Mouse (Mus musculus) T-cell, adult 2 months (primary cell): ENCODE results near the gene Pcif1.
"Not testable (repeated sequence)": the region's sequence is repeated elsewhere in the genome, so short reads cannot be mapped to it uniquely, and the experiment has no call there.

Experiments used
- DNase-seq: peaks from one replicate; pipeline ENCODE4 v3.0.0; 2022; ENCODE audit warnings: low spot score

The Pcif1 gene

DNA sequence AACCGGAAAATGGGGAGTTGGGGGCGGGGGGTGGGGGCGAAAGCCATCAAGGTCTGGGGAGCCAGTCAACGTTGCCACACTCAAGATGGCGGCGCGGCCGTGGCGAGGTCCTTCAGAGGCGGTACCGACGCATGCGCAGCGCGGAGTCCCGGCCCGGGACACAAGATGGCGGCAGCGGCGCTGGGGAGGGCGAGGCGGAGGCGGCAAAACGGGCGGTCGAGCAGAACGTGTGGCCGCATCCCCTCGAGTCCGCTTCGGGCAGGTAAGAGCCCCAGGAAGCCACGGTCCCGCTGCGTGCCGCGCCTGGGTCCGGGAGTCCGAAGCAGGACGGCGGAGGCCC, at the start of gene Pcif1:
Gene Pcif1 (plus strand): TSS at position 77 of the 340 bp plus-strand sequence.
- peak; percentile 90 for DNase-seq

DNA sequence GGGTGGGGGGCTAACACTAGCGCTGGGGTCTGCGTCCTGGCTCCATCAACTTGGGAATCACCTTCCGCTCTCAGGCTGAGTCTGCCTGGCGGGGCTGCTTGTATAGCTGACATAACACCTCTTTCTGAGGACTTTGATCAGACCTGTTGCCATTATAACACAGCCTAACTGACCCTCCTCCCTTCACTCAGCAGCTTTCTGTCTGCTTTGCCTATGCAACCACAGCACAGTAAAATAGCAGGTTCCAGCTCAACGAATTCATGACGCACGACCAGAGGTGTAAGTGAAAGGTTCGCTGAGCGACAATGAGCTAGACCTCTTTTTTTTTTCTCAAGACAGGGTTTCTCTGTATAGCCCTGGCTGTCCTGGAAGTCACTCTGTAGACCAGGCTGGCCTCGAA, 48.1 kb upstream of the Pcif1 start:
- DNase-seq: no peak

DNA sequence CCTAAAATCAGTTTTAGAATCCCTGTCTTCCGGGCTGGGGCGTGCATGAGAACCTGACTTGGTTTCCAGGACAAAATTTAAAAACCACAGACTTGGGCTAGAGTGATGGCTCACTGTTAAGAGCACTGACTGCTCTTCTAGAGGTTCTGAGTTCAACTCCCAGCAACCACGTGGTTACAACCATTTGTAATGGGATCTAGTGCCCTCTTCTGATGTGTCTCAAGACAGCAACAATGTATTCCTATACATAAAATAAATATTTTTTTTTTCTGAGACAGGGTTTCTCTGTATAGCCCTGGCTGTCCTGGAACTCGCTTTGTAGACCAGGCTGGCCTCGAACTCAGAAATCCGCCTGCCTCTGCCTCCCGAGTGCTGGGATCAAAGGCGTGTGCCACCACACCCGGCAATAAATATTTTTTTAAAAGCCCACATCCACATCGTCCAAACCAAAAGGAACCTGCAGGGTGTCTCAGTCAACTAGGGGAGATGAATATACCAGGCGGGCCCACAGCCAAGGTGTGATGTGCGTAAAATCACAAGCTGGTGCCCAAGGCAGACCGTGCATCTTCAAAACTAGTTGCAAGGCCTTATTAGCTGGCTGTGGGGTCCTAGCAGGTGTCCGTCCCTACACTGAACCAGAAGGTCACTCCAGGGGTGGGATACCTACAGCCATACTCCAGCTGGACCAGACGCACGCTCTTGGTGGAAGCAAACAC, 46.9 kb upstream of the Pcif1 start:
- no peak for DNase-seq

DNA sequence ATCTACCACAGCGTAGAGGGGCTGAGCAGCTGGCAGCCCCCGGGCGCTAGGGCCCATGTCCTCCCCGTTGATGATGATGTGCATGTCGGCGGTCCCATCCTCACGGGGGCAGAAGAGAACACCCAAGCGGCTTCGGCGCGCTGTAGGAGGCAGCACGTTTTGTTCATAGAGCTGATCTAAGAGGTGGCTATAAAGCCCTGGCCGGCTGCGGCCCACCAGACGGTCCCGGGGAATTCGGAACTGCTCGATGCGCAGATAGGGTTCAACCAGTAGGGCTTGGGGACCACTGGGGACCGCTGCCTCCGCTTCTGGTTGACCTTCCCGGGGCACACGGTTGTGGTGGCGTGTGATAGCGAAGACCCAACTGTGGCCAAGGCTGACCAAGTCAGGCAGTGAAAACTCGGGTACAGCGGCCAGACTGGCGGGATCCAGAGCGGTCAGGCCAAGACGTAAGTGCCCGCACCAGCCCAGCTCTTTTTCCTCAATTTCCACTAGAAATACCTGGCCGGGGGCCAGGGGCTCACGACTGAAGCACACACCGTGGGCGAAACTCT, 46.3 kb upstream of the Pcif1 start, which contains the start of gene Ctsa:
Gene Ctsa (plus strand): TSS at position 126 of the 554 bp plus-strand sequence.
- DNase-seq: peak; percentile 77

DNA sequence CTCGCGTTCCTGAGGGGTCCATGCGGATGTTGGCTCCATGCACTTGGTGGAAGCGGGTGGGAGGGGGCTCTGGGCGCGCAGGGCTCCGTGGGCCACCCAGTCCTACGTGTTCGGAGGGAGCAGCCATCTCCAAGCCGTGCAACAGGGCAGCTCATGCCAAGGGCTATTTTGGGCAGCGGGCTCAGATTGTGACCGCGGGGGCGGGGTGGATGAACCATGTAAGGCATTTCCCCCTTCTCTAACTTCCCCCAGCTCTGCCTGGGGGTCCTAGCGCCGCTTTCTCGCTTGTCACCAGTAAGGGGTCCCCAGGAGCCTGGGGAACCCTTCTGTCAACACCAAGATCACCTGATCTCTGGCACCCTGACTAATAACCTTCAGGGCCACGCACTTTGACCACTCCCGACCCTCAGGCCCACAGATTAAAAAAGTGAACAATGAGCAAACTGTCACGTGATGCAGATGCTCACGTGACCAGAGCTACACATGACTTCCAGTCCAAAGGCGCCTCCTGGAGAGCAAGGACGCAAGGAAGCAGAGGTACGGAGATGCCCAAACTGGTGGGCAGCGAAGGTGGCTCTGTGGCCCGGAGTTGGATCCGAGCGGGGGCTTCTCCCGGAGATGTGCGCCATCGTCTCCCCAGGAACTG, 45.7 kb upstream of the Pcif1 start, which contains the start of gene Neurl2:
Gene Neurl2 (minus strand): TSS at position 143 of the 646 bp plus-strand sequence.
- peak; percentile 85 for DNase-seq

DNA sequence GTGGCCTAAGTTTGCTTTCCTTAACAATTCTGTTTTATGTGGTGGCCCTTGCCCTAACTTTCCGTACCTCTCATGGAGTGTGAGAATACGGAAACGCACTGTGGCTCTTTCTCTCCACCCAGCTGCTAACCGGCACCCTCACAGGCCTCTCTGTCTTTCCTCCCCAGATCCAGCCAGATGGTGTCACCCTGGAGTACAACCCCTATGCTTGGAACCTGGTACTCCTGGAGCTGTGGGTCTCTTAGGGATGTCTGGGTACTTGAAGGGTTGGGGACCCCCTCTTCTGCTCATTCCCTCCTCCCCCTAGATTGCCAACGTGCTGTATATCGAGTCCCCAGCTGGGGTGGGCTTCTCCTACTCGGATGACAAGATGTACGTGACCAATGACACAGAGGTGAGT, 44.6 kb upstream of the Pcif1 start:
- DNase-seq: peak; percentile 21

DNA sequence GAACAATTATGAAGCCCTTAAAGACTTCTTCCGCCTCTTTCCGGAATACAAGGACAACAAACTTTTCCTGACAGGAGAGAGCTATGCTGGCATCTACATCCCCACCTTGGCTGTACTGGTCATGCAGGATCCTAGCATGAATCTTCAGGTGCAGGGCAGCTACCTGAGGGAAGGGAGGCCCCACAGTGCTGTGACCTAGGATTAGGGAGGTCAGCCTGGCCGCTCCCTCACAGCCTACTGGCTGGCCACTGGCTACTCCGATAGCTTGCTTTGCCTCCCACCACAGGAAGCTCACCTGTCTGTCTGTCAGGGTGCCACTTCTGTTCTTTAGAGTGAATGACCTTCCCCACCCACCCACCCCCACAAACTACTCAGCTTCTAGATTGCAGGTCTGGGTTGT, 43.9 kb upstream of the Pcif1 start:
- DNase-seq: no peak

DNA sequence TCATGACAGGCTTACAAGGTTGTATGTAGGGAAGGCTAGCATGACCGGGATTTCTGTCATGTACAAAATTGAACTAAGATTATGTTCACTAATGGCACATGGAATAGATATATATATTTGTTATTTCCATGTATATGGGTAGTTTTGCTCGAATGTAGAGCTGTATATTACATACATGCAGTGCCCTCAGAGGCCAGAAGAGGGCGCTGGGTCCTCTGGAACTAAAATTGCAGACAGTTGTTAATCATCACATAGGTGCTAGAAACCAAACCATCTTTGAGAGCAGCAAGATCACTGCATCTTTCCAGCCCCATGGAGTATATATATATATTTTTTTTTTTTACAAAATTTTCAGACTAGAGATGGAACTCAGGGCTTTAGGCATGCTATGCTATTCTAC, 33.3 kb upstream of the Pcif1 start:
- peak; percentile 32 for DNase-seq

DNA sequence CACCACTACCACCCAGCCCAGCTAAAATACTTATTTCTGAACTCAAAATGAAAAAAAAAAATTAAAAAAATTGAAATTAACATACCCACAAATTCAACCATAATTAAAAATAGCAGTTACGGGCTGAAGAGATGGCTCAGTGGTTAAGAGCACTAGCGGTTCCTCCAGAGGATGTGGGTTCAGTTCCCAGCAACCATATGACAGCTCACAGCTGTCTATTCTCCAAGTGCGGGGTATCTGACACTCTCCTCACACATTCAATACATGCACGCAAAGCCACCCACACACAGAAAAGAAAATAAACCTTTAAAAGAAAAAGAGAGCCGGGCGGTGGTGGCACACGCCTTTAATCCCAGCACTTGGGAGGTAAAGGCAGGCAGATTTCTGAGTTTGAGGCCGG, 29.0 kb upstream of the Pcif1 start:
- peak; percentile 65 for DNase-seq

DNA sequence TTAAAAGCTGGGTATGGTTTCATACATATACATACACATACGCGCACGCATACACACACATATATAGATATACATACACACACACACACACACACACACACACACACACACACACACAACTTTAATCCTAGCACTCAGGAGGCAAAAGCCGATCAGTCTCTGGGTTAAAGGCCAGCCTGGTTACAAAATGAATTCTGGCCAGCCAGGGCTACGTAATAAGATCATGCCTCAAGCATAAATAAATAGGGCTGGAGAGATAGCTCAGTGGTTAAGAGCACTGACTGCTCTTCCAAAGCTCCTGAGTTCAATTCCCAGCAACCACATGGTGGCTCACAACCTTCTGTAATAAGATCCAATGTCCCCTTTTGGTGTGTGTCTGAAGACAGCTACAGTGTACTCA, 23.5 kb upstream of the Pcif1 start:
- DNase-seq: not testable (repeated sequence)

DNA sequence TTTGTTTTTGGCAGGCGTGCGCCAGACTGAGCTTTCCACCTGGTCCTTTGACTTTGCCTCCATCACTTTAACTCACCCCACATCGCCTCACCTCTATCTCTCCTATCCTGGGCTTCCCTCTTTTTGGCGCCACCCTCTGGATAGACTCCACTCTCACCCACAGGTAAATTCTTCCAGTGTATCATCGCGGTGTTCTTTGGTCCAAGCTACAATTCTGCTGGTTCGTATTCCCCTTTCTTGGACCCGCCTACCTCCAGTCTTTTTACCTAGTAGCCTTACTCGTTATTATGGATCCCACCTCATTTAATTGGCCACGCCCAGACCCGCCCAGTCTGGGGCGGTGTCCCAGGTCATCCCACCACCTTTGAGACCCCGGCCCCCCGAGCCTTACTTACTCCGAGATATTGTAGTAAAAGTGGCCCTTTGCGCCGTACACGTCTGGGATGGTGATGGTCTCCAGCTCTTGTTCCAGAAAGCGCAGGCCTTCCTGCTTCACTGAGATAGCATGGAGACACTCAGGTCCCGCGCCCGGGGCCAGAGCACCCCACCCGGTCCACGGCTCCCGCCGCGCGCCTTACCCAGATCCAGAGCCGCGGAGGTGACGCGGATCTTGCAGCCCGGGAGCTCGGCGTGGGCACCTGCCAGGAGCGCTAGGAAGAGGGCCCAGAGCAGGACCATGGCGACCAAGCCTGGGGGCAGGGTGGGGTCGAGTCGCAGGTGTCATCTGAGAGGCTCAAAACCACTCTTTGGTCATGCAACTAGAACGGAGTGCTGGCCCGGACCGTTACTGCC, 22.6 kb upstream of the Pcif1 start:
- peak; percentile 10 for DNase-seq

DNA sequence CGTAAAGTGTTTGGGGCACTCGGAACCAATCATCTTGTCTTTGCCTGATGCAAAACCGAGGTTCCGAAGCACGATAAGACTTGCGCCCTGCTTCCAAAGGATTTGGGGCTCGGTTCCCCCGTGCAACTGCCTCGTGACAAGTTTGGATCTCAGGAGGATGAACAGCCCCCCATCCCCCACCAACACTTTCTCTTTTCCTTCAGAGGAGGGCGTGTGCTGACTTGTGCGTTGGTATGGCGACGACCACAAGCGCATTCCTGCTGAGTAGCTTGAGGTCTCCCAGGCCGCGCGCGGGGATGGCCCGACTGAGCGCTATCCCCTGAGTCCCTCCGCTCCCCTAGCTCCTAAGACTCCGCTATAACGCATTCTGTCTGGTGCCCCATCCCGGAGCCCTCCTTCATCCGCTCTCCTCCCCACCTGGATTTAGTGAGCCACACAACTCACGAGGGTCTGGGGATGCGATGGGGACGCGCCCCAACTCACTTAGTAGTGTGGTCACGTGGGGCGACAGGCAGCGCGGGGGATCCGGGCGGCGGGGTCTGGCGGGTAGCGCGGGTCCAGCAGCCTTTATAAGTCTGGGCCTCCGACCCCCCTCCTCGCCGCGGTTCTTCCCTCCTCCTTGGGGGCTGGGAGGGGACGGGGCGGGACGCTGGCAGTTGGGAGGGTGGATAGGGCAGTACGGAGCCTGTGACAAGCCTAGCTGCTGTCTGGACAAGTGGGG, 21.8 kb upstream of the Pcif1 start, which contains the start of gene Pltp:
Gene Pltp (minus strand): TSS at position 611 of the 721 bp plus-strand sequence.
- peak; percentile 59 for DNase-seq

DNA sequence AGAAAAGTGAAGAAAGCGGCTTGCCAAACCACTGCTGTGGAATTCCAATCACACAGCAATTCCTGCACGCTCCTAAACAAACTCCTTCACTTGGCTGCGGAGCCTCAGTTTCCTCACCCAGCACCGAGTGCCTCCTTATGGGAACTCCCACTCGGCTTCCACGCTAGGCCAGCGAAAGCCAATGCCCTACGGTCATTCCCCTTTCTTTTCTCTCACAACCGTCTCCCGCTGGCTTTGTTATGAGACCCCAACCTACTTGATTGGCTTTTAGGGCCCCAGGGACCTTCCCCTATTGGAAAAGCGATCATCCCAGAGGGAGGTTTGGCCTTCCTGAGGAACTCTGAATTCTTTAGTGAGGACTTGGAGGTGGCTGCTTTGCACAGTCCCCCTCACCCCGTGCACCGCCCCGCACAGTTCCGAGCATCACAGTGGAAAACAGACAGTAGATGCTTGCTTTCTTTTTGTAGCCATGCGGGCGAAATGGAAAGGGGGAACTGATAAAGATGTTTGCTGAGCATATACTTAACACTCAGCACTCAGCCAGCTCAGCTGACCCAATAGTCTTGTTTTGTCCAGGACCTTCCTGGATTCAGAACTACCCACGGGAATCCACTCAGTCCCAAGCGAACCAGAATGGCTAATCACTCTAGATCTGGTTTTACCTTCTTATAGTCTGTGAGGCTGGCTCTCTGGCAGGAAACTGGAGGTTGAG, 21.1 kb upstream of the Pcif1 start:
- no peak for DNase-seq

DNA sequence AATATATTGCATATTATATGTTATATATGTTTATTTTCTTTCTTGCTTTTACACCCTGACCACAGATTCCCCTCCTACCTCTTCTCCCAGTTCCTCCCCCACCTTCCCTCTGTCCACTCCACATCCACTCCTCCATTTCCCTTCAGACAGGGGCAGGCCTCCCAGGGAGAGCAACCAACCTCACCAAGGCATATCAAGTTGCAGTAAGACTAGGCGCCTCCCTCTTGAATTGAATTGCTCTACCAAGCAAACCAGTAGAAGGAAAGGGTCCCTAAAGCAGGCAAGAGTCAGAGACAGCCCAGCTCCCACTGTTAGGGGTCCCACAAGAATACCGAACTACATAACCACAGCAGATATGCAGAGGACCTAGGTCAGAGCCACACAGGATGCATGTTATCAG, 19.9 kb upstream of the Pcif1 start:
- no peak for DNase-seq

DNA sequence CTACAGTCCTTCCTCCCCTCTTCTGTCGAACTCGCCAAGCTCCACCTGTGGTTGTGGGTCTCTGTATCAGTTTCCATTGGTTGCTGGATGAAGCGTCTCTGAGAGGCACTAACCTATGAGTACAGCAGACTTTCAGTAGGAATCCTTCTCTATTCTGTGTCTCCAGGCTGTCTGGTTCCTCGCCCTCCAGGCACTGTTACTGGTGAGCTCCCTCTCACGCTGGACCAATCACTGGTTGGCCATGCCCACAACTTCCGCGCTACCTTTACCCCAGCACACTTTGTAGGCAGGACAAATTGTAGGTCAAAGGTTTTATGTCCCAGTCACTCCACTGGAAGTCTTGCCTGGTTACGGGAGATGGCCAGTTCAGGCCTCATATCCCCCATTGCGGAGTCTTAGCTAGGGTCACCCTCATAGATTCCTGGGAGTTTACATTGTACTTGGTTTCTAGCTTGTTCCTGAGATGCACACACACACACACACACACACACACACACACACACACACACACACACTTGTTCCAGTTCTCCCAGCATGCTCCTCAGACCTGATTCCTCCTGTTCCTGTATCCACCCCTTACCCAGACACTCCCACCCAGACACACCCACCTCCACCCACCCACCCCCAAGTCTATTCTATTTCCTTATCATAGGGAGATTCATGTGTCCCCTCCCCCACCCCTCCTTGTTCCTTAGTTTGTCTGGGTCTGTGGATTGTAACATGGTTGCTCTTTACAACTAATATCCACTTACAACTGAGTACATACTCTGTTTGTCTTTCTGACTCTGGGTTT, 19.3 kb upstream of the Pcif1 start:
- DNase-seq: no peak

DNA sequence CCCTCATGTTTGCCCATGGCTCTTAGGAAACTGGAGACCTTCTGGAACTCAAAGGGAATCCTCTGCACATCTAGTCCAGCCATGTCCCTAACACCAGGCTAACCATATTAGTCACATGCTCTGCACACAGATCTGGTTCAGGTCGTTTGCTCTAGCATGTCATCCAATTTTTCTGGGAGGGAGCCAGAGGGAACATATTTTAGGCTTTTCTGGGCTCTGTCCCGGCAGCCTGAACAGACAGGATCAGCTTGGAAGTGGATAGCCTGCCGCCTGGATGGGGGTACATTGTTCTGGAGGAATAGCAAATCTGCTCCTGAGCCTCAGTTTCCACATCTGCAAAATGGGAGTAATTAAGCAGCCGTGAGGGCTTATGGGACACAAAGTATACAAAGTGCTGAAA, 18.0 kb upstream of the Pcif1 start:
- no peak for DNase-seq

DNA sequence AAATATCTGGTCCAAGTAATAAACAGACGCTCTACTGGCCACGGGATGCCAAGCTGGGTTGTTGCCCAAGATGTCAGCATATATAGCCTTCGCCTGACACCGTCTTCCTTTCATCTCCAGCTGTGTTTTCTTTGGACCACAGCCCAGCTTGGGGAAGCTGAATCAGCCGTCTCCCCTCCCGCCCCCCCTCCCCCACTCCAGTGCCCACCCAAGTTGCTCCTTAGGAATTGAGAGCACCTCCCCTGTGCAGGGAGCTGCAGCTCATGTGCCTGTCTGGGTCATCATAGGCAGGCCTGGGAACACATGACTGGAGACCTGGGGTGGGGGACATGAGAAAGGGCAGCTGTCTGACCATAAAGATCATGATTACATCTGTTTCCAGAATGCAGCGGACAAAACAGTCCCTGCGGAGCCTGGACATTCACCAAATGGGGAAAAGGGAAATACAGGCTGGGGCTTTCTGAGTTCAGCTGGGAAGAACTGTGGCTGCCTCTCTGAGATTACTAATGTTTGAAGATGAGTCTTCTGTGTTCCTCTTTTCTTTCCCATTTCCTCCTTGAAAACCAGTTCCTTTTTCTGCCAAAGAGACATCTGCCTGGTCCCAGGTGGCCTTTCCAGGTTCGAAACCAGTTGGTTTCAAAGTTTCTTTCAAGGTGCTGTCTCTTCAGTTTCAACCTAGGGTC, 16.8 kb upstream of the Pcif1 start:
- DNase-seq: no peak

DNA sequence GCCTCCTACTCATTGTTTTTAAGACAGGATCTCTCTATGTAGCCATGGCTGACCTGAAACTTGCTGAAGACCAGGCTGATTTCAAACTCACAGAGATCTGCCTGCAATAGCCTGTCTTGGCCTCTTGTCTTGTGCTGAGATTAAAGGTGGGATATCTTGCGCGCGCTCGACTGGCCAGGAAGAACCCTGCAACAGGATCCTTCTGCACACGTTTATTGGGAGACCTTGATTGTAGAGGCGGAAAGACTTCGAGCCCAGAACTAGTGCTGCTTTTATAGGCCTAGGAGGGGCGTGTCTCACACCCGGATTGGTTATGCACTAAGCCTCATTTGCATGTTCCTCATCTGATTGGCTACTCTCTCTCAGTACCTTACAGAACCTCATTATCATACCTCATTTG, 15.7 kb upstream of the Pcif1 start:
- not testable (repeated sequence) for DNase-seq

DNA sequence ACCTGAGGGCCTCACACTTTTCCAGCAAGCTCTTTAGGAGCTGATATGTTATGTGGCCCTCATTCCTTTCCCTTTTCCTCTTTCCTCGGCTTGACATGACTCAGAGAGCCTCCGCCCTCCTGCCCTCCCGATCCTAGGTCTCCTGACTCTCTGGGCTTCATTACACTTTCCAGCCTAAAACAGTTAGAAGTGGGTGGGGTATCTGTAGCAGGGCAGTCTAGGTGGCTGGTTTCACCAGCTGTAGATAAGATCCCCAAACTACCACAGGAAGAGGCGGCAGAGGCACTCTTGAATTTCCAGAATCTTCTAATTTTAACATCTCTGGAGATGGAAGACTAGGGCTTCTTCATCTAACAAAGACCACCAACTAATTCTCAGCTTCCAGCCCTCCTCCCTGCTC, 14.5 kb upstream of the Pcif1 start:
- no peak for DNase-seq
